Mouse (Mus musculus): ENCODE measurements around the gene Vwa2. TPM values are rescaled to one million over a fixed set of nuclear protein-coding genes. Genes with fewer than 3 reads are reported as not detected.

The Vwa2 gene
- polyA plus RNA-seq, 1 experiment from 2014 or later: 8.9 TPM

- H3K27ac ChIP-seq (ENCODE audit: low read length): no peak overlapping the region
- H3K4me2 ChIP-seq (ENCODE audit: low read depth, low read length): no peak overlapping the region
- no peaks in the 10 kb centered on the region for H3K27me3 ChIP-seq (ENCODE audit: control insufficient read depth, insufficient read depth, low read depth, low read length)
- peaks cover under 1% of the 10 kb centered on the region for H3K9me3 ChIP-seq (ENCODE audit: control insufficient read depth, low read length)
- H3K9ac ChIP-seq (ENCODE audit: low read length): no peak overlapping the region
- peaks cover 13% of the 10 kb centered on the region for H3K4me1 ChIP-seq (replicated peaks; ENCODE audit: control insufficient read depth, insufficient read depth, low read length)
- H3K4me3 ChIP-seq (ENCODE audit: low read length): no peak overlapping the region
- ATAC-seq (ENCODE audit: low read depth): no peak
- 57% methylated on average over 8 of the region's 8 CpGs for WGBS
- H3K36me3 ChIP-seq (ENCODE audit: control insufficient read depth, insufficient read depth, low read length): no peaks in the 10 kb centered on the region
Measured at GRCm38 (mm10) chr19:56949868-56950267, 75.8 kb downstream of the Vwa2 start.

GRCm38 (mm10) chr19:56950818-56951217 lies 76.8 kb downstream of the Vwa2 start:
- no peaks in the 10 kb centered on the region for H3K27me3 ChIP-seq (ENCODE audit: control insufficient read depth, insufficient read depth, low read depth, low read length)
- H3K9me3 ChIP-seq (ENCODE audit: control insufficient read depth, low read length): no peaks in the 10 kb centered on the region
- 79% methylated on average over 7 of the region's 7 CpGs for WGBS
- no peak overlapping the region for H3K4me3 ChIP-seq (ENCODE audit: low read length)
- no peak for ATAC-seq (ENCODE audit: low read depth)
- H3K36me3 ChIP-seq (ENCODE audit: control insufficient read depth, insufficient read depth, low read length): no peaks in the 10 kb centered on the region
- H3K27ac ChIP-seq (ENCODE audit: low read length): no peak overlapping the region
- no peak overlapping the region for H3K9ac ChIP-seq (ENCODE audit: low read length)
- no peak overlapping the region for H3K4me2 ChIP-seq (ENCODE audit: low read depth, low read length)
- H3K4me1 ChIP-seq (replicated peaks; ENCODE audit: control insufficient read depth, insufficient read depth, low read length): peaks cover 13% of the 10 kb centered on the region

- Histone ChIP-seq H3K9me3 (ENCODE audit: control insufficient read depth, low read length) (no peaks in the 10 kb centered on the region), H3K27ac (ENCODE audit: low read length) (peak overlapping the region; percentile 58), H3K4me2 (ENCODE audit: low read depth, low read length) (no peak overlapping the region), H3K27me3 (ENCODE audit: control insufficient read depth, insufficient read depth, low read depth, low read length) (no peaks in the 10 kb centered on the region), H3K4me3 (ENCODE audit: low read length) (no peak overlapping the region), H3K4me1 (replicated peaks; ENCODE audit: control insufficient read depth, insufficient read depth, low read length) (peaks cover 22% of the 10 kb centered on the region), H3K36me3 (ENCODE audit: control insufficient read depth, insufficient read depth, low read length) (no peaks in the 10 kb centered on the region), H3K9ac (ENCODE audit: low read length) (no peak overlapping the region)
- 46% methylated on average over 4 of the region's 4 CpGs for WGBS
- peak; percentile 53 for ATAC-seq (ENCODE audit: low read depth)
Measured at GRCm38 (mm10) chr19:56953856-56954255, 79.8 kb downstream of the Vwa2 start.

- Histone ChIP-seq H3K4me2 (ENCODE audit: low read depth, low read length) (no peak overlapping the region), H3K9me3 (ENCODE audit: control insufficient read depth, low read length) (no peaks in the 10 kb centered on the region), H3K9ac (ENCODE audit: low read length) (no peak overlapping the region), H3K4me3 (ENCODE audit: low read length) (no peak overlapping the region), H3K27ac (ENCODE audit: low read length) (no peak overlapping the region), H3K27me3 (ENCODE audit: control insufficient read depth, insufficient read depth, low read depth, low read length) (no peaks in the 10 kb centered on the region), H3K36me3 (ENCODE audit: control insufficient read depth, insufficient read depth, low read length) (no peaks in the 10 kb centered on the region), H3K4me1 (replicated peaks; ENCODE audit: control insufficient read depth, insufficient read depth, low read length) (peaks cover 32% of the 10 kb centered on the region)
- no peak for ATAC-seq (ENCODE audit: low read depth)
- WGBS: 77% methylated on average over 13 of the region's 13 CpGs
Measured at GRCm38 (mm10) chr19:56954857-56955256, 80.8 kb downstream of the Vwa2 start.

- Histone ChIP-seq H3K27me3 (ENCODE audit: control insufficient read depth, insufficient read depth, low read depth, low read length) (no peaks in the 10 kb centered on the region), H3K27ac (ENCODE audit: low read length) (no peak overlapping the region), H3K4me3 (ENCODE audit: low read length) (no peak overlapping the region), H3K36me3 (ENCODE audit: control insufficient read depth, insufficient read depth, low read length) (no peaks in the 10 kb centered on the region), H3K4me1 (replicated peaks; ENCODE audit: control insufficient read depth, insufficient read depth, low read length) (peaks cover 33% of the 10 kb centered on the region), H3K9me3 (ENCODE audit: control insufficient read depth, low read length) (no peaks in the 10 kb centered on the region), H3K9ac (ENCODE audit: low read length) (no peak overlapping the region), H3K4me2 (ENCODE audit: low read depth, low read length) (no peak overlapping the region)
- no peak for ATAC-seq (ENCODE audit: low read depth)
- 73% methylated on average over 20 of the region's 20 CpGs for WGBS
Measured at GRCm38 (mm10) chr19:56955568-56956513, 81.8 kb downstream of the Vwa2 start.

GRCm38 (mm10) chr19:56958011-56958410 lies 84.0 kb downstream of the Vwa2 start:
- Histone ChIP-seq H3K27me3 (ENCODE audit: control insufficient read depth, insufficient read depth, low read depth, low read length) (no peaks in the 10 kb centered on the region), H3K9me3 (ENCODE audit: control insufficient read depth, low read length) (no peaks in the 10 kb centered on the region), H3K36me3 (ENCODE audit: control insufficient read depth, insufficient read depth, low read length) (no peaks in the 10 kb centered on the region), H3K9ac (ENCODE audit: low read length) (no peak overlapping the region), H3K4me1 (replicated peaks; ENCODE audit: control insufficient read depth, insufficient read depth, low read length) (peaks cover 33% of the 10 kb centered on the region), H3K4me2 (ENCODE audit: low read depth, low read length) (no peak overlapping the region), H3K4me3 (ENCODE audit: low read length) (no peak overlapping the region), H3K27ac (ENCODE audit: low read length) (no peak overlapping the region)
- WGBS: 61% methylated on average over 4 of the region's 4 CpGs
- ATAC-seq (ENCODE audit: low read depth): no peak

- no peaks in the 10 kb centered on the region for H3K36me3 ChIP-seq (ENCODE audit: control insufficient read depth, insufficient read depth, low read length)
- no peak overlapping the region for H3K4me2 ChIP-seq (ENCODE audit: low read depth, low read length)
- no peaks in the 10 kb centered on the region for H3K27me3 ChIP-seq (ENCODE audit: control insufficient read depth, insufficient read depth, low read depth, low read length)
- H3K4me1 ChIP-seq (replicated peaks; ENCODE audit: control insufficient read depth, insufficient read depth, low read length): peaks cover 28% of the 10 kb centered on the region
- 22% methylated on average over 6 of the region's 6 CpGs for WGBS
- no peak overlapping the region for H3K9ac ChIP-seq (ENCODE audit: low read length)
- peak overlapping the region; percentile 55 for H3K27ac ChIP-seq (ENCODE audit: low read length)
- no peak overlapping the region for H3K4me3 ChIP-seq (ENCODE audit: low read length)
- peak; percentile 55 for ATAC-seq (ENCODE audit: low read depth)
- H3K9me3 ChIP-seq (ENCODE audit: control insufficient read depth, low read length): no peaks in the 10 kb centered on the region
Measured at GRCm38 (mm10) chr19:56958582-56959021, 84.6 kb downstream of the Vwa2 start.

GRCm38 (mm10) chr19:56959057-56959456 lies 85.0 kb downstream of the Vwa2 start:
- WGBS: 92% methylated on average over 2 of the region's 2 CpGs

GRCm38 (mm10) chr19:56959601-56960000 lies 85.6 kb downstream of the Vwa2 start:
- no peak overlapping the region for H3K4me2 ChIP-seq (ENCODE audit: low read depth, low read length)
- no peaks in the 10 kb centered on the region for H3K36me3 ChIP-seq (ENCODE audit: control insufficient read depth, insufficient read depth, low read length)
- WGBS: 29% methylated on average over 3 of the region's 3 CpGs
- H3K27ac ChIP-seq (ENCODE audit: low read length): peak overlapping the region; percentile 55
- H3K27me3 ChIP-seq (ENCODE audit: control insufficient read depth, insufficient read depth, low read depth, low read length): no peaks in the 10 kb centered on the region
- no peak overlapping the region for H3K9ac ChIP-seq (ENCODE audit: low read length)
- H3K4me3 ChIP-seq (ENCODE audit: low read length): no peak overlapping the region
- no peaks in the 10 kb centered on the region for H3K9me3 ChIP-seq (ENCODE audit: control insufficient read depth, low read length)
- H3K4me1 ChIP-seq (replicated peaks; ENCODE audit: control insufficient read depth, insufficient read depth, low read length): peaks cover 22% of the 10 kb centered on the region
- no peak for ATAC-seq (ENCODE audit: low read depth)

More at GRCm38 (mm10) chr19:56959057-56959456, 85.0 kb downstream of the Vwa2 start:
- H3K27ac ChIP-seq (ENCODE audit: low read length): peak overlapping the region; percentile 55
- H3K4me2 ChIP-seq (ENCODE audit: low read depth, low read length): no peak overlapping the region
- no peak overlapping the region for H3K4me3 ChIP-seq (ENCODE audit: low read length)
- no peaks in the 10 kb centered on the region for H3K9me3 ChIP-seq (ENCODE audit: control insufficient read depth, low read length)
- no peaks in the 10 kb centered on the region for H3K27me3 ChIP-seq (ENCODE audit: control insufficient read depth, insufficient read depth, low read depth, low read length)
- no peak for ATAC-seq (ENCODE audit: low read depth)
- no peaks in the 10 kb centered on the region for H3K36me3 ChIP-seq (ENCODE audit: control insufficient read depth, insufficient read depth, low read length)
- no peak overlapping the region for H3K9ac ChIP-seq (ENCODE audit: low read length)
- H3K4me1 ChIP-seq (replicated peaks; ENCODE audit: control insufficient read depth, insufficient read depth, low read length): peaks cover 27% of the 10 kb centered on the region
